9 mouse cellular contexts compared by ENCODE assay signal in the genomic region with DNA sequence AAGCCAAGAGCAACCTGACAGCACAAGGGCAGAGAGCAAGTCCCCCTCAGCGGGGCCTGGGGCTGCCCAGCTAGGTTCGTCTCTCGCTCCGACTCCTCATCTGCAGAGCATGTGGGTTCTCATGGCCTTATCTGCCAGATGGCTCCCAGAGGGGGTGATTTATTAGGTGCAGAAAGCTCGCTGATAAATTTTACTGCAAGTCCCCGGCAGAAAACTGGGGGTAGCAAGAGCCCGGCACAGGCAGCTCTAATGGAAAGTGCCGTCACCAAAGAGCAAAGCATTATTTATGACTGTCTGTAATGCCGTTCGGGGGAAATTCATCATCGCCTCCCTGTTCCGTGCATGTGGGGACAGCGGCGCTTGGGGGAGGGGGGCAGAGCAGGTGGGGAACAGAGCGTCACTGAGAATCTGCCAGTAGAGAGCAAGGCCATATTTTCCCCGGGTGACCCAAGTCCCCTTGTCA.
DNase-seq lines count a peak whose midpoint lies in the region; ATAC-seq and TF ChIP-seq lines count a peak whose summit lies in the region.
"Had no signal": no experiment of that assay in that cellular context is flagged by ENCODE, and none has a peak within 500 bp of the region (broad histone marks: within the 10 kb centered on the region; RNA-seq: fewer than 3 reads in every experiment).

No protein-coding gene starts in this region.

- ATAC-seq in cerebellum, adult (ENCODE audit: insufficient number of reproducible peaks, low FRiP score, low TSS enrichment), result no peak
- peak; percentile 54; the same call in 1 of the 2 replicates for ATAC-seq in limb, embryonic 12.5 days (ENCODE audit: insufficient number of reproducible peaks, insufficient read depth, low FRiP score, low TSS enrichment, low read depth)
- ATAC-seq in stomach, postnatal 0 days (ENCODE audit: low FRiP score, low TSS enrichment), result no peak

- no peak for TF ChIP-seq EP300 in stomach, postnatal 0 days (optimal IDR thresholded peaks at IDR 0.05)

- peak; percentile 29 to 38 for DNase-seq in cerebellum, postnatal 14 days
- DNase-seq in CD4-positive, CD25-positive, alpha-beta regulatory T cell, adult 2 months (ENCODE audit: low read depth, low spot score), result peak; percentile 16
- DNase-seq in heart, adult 9 months (ENCODE audit: low spot score in 2 of 2), result peak; percentile 26 to 32
- DNase-seq in stomach, postnatal 0 days (ENCODE audit: low spot score), result no peak
- no peak for DNase-seq in left cerebral cortex, postnatal 36 days (ENCODE audit: low spot score in 2 of 2)
- no peak for DNase-seq in spleen, postnatal 10 days (ENCODE audit: low spot score in 2 of 2)

- H3K4me3 ChIP-seq in limb, embryonic 12.5 days (replicated peaks), result peak overlapping the region; percentile 26
- H3K4me3 ChIP-seq in stomach, postnatal 0 days (ENCODE audit: low read depth, low read length), result no peak overlapping the region
- H3K4me3 ChIP-seq: megakaryocyte, embryonic 14.5 days had no signal

- intact Hi-C loops in left cerebral cortex, postnatal 36 days (cut with DNase I), result no loop called here

- H3K27me3 ChIP-seq in limb, embryonic 12.5 days, result peaks cover 68% of the 10 kb centered on the region
- no peaks in the 10 kb centered on the region for H3K27me3 ChIP-seq in stomach, postnatal 0 days (ENCODE audit: control insufficient read depth, insufficient read depth, low read length)

- no peaks in the 10 kb centered on the region for H3K9me3 ChIP-seq in limb, embryonic 12.5 days
- no peaks in the 10 kb centered on the region for H3K9me3 ChIP-seq in stomach, postnatal 0 days (ENCODE audit: control insufficient read depth, low read length)

- WGBS in limb, embryonic 12.5 days, result 1% methylated on average over 16 of the region's 16 CpGs
- WGBS in stomach, postnatal 0 days, result 17% methylated on average over 16 of the region's 16 CpGs

- no peak overlapping the region; the same call in 1 of the 2 replicates for H3K9ac ChIP-seq in limb, embryonic 12.5 days (replicated peaks)
- no peak overlapping the region for H3K9ac ChIP-seq in stomach, postnatal 0 days (ENCODE audit: low read length)

- no peak for TF ChIP-seq CTCF in stomach, postnatal 0 days (IDR thresholded peaks at IDR 0.05; ENCODE audit: low read depth)

- H3K4me1 ChIP-seq in limb, embryonic 12.5 days (replicated peaks), result peaks cover 32% of the 10 kb centered on the region
- no peaks in the 10 kb centered on the region for H3K4me1 ChIP-seq in stomach, postnatal 0 days (replicated peaks; ENCODE audit: control insufficient read depth, insufficient read depth)
- H3K4me1 ChIP-seq: megakaryocyte, embryonic 14.5 days had no signal

- H3K36me3 ChIP-seq in limb, embryonic 12.5 days, result no peaks in the 10 kb centered on the region
- no peaks in the 10 kb centered on the region for H3K36me3 ChIP-seq in stomach, postnatal 0 days (ENCODE audit: control insufficient read depth, insufficient read depth, low read length)

- H3K27ac ChIP-seq in limb, embryonic 12.5 days, result no peak overlapping the region
- no peak overlapping the region for H3K27ac ChIP-seq in stomach, postnatal 0 days (replicated peaks)

- H3K4me2 ChIP-seq in limb, embryonic 12.5 days, result peak overlapping the region; percentile 58
- H3K4me2 ChIP-seq in stomach, postnatal 0 days (replicated peaks; ENCODE audit: low read depth), result peak overlapping the region; percentile 31

Comparison
In these comparisons a context has a peak if more than half of its experiments do, and no peak if none do; other contexts are left out.
1. DNase-seq: peak in cerebellum, postnatal 14 days (2 of 2), CD4-positive, CD25-positive, alpha-beta regulatory T cell, adult 2 months (single experiment) and heart, adult 9 months (2 of 2); none in stomach, postnatal 0 days (single experiment), left cerebral cortex, postnatal 36 days (0 of 2) and spleen, postnatal 10 days (0 of 2).